Mouse (Mus musculus) neural tube, embryonic 15.5 days (tissue): ENCODE results near the gene Hspa4. TPM values are rescaled to one million over a fixed set of nuclear protein-coding genes. Genes with fewer than 3 reads are reported as not detected.

Experiments used
- ATAC-seq: fragments of 200-750 bp; cut with Nextera tagmentation; 2 replicates; pipeline ENCODE4 v1.8.0; 2017; ENCODE audit warnings: mild to moderate bottlenecking, moderate TSS enrichment, moderate library complexity; ENCODE audit not compliant: low FRiP score
- H3K27ac ChIP-seq: fragments of 300-500 bp; sonication (generic); replicated peaks from 2 replicates; pipeline ENCODE4 v1.5.1; 2015; ENCODE audit warnings: mild to moderate bottlenecking, inconsistent platforms
- H3K27me3 ChIP-seq: fragments of 300-500 bp; sonication (generic); replicated peaks from 2 replicates; pipeline ENCODE4 v1.6.1; 2015; ENCODE audit warnings: inconsistent platforms
- H3K36me3 ChIP-seq: fragments of 300-500 bp; sonication (generic); 2 replicates; pipeline ENCODE4 v1.6.1; 2015; ENCODE audit warnings: inconsistent platforms
- H3K4me1 ChIP-seq: fragments of 300-500 bp; sonication (generic); 2 replicates; pipeline ENCODE4 v1.6.1; 2015; ENCODE audit warnings: inconsistent platforms
- H3K4me2 ChIP-seq: fragments of 300-500 bp; sonication (generic); 2 replicates; pipeline ENCODE4 v1.6.1; 2015; ENCODE audit warnings: inconsistent platforms, mild to moderate bottlenecking, moderate library complexity
- H3K4me3 ChIP-seq: fragments of 300-500 bp; sonication (generic); replicated peaks from 2 replicates; pipeline ENCODE4 v1.5.1; 2015; ENCODE audit warnings: mild to moderate bottlenecking, inconsistent platforms
- H3K9ac ChIP-seq: fragments of 300-500 bp; sonication (generic); replicated peaks from 2 replicates; pipeline ENCODE4 v1.6.1; 2015; ENCODE audit warnings: mild to moderate bottlenecking, inconsistent platforms
- H3K9me3 ChIP-seq: fragments of 300-500 bp; sonication (generic); replicated peaks from 2 replicates; pipeline ENCODE4 v1.6.1; 2016; ENCODE audit warnings: inconsistent platforms
- WGBS: fragments of 180-500 bp; shearing (Covaris S2); methylation state at CpG from one replicate; pipeline ENCODE4 v1.1.7; 2015; ENCODE audit warnings: mixed read lengths; 5-methylcytosine and 5-hydroxymethylcytosine counted together
- polyA plus RNA-seq: library from polyadenylated mRNA; unstranded; fragments of >200 nt; fragmentation: Nextera tagmentation; extraction: Ambion mirVana; gene quantifications from 2 replicates; pipeline ENCODE4 v1.2.1, GENCODE M21; 2015

Gene Hspa4
- polyA plus RNA-seq, 1 experiment from 2014 or later: 43.5 TPM

- 49% methylated on average over 11 of the region's 11 CpGs for WGBS
- ATAC-seq: no peak
These were observed 57.1 kb downstream of the Hspa4 start for GRCm38 (mm10) chr11:53243199-53243598.

DNA sequence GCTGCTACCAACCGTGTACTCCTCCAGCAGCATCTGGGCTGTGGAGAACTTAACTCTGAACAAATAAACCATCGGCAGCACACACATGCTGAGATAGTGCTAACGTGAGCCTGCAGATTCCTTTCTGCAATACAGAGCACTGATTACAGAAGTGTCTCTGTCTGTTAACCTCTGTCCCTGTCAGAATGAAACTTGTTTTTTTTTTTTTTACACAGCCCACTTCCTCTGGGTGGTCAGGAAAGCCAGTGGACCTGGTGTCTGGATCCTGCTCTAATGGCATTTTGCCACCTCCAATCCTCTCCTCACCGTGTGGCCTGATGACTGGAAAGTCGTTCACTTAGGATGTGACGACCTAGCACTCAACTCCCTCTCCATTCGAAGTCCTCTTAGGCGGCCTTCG, 66.7 kb downstream of the Hspa4 start:
- Histone ChIP-seq H3K4me1 (peaks cover 7% of the 10 kb centered on the region; the same call in 1 of the 2 replicates), H3K4me2 (no peak overlapping the region), H3K27ac (no peak overlapping the region), H3K9ac (no peak overlapping the region), H3K9me3 (no peaks in the 10 kb centered on the region), H3K36me3 (no peaks in the 10 kb centered on the region), H3K27me3 (no peaks in the 10 kb centered on the region), H3K4me3 (no peak overlapping the region)
- 71% methylated on average over 9 of the region's 9 CpGs for WGBS
- no peak for ATAC-seq

More at GRCm38 (mm10) chr11:53243199-53243598, 57.1 kb downstream of the Hspa4 start:
- no peaks in the 10 kb centered on the region for H3K9me3 ChIP-seq
- H3K27me3 ChIP-seq: no peaks in the 10 kb centered on the region
- no peak overlapping the region for H3K4me3 ChIP-seq
- no peak overlapping the region for H3K4me2 ChIP-seq
- no peaks in the 10 kb centered on the region for H3K4me1 ChIP-seq
- H3K9ac ChIP-seq: no peak overlapping the region
- H3K27ac ChIP-seq: no peak overlapping the region
- no peaks in the 10 kb centered on the region for H3K36me3 ChIP-seq

GRCm38 (mm10) chr11:53231836-53232235, 68.4 kb downstream of the Hspa4 start:
- Histone ChIP-seq H3K9me3 (no peaks in the 10 kb centered on the region), H3K4me1 (peaks cover 7% of the 10 kb centered on the region; the same call in 1 of the 2 replicates), H3K9ac (no peak overlapping the region), H3K4me3 (no peak overlapping the region), H3K36me3 (no peaks in the 10 kb centered on the region), H3K27ac (no peak overlapping the region), H3K4me2 (no peak overlapping the region), H3K27me3 (no peaks in the 10 kb centered on the region)
- 45% methylated on average over 5 of the region's 5 CpGs for WGBS
- ATAC-seq: no peak

- H3K4me2 ChIP-seq: no peak overlapping the region
- no peaks in the 10 kb centered on the region for H3K36me3 ChIP-seq
- no peak overlapping the region for H3K27ac ChIP-seq
- no peak overlapping the region for H3K9ac ChIP-seq
- H3K4me3 ChIP-seq: no peak overlapping the region
- ATAC-seq: no peak
- 68% methylated on average over 3 of the region's 3 CpGs for WGBS
- no peaks in the 10 kb centered on the region for H3K9me3 ChIP-seq
- H3K27me3 ChIP-seq: no peaks in the 10 kb centered on the region
- H3K4me1 ChIP-seq: peaks cover 7% of the 10 kb centered on the region; the same call in 1 of the 2 replicates
These were observed 71.2 kb downstream of the Hspa4 start for GRCm38 (mm10) chr11:53229011-53229410.

DNA sequence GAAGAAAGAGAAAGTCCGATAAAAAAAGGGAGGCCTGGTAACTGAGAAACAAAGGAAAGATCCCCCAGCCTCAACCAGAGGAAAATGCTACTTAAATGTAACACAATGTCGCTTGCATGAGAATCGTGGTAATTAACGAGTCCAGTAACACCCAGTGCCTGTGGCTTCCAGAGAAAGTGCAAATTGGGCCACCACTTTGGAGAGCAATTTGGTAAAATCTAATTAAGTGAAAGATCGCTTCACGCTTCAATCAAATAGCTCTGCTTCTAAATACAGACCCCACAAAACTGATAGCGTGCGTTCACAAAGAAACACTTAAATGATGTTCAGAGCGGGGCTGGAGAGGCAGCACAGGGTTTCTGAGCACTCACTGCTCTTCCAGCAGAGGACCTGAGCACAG, 89.4 kb downstream of the Hspa4 start:
- Histone ChIP-seq H3K9me3 (no peaks in the 10 kb centered on the region), H3K27ac (no peak overlapping the region), H3K9ac (no peak overlapping the region), H3K36me3 (no peaks in the 10 kb centered on the region), H3K4me2 (no peak overlapping the region), H3K4me3 (no peak overlapping the region), H3K27me3 (no peaks in the 10 kb centered on the region), H3K4me1 (no peaks in the 10 kb centered on the region)
- ATAC-seq: no peak
- WGBS: 63% methylated on average over 9 of the region's 9 CpGs

Other genes with a start within 250 kb of the Hspa4 start
- 15.3 and 15.7 TPM in 2 replicates for gene Zcchc10, start 24.2 kb upstream of the Hspa4 start, polyA plus RNA-seq
- 35.5 and 40.1 TPM in 2 replicates for gene Aff4, start 50.4 kb upstream of the Hspa4 start, polyA plus RNA-seq
- gene Leap2, start 122.7 kb upstream of the Hspa4 start, polyA plus RNA-seq: 0.51 TPM in 1 of 2 replicates, not detected in the other
- gene Uqcrq, start 130.4 kb upstream of the Hspa4 start, polyA plus RNA-seq: 796 and 911 TPM in 2 replicates
- 2.4 and 2.9 TPM in 2 replicates for gene Gdf9, start 130.6 kb upstream of the Hspa4 start, polyA plus RNA-seq
- 0.13 TPM in 1 of 2 replicates, not detected in the other for gene Gm10447, start 156.7 kb upstream of the Hspa4 start, polyA plus RNA-seq
- 3.4 and 4.1 TPM in 2 replicates for gene Shroom1, start 156.7 kb upstream of the Hspa4 start, polyA plus RNA-seq
- not detected in 2 replicates for gene Gm9837, start 170.0 kb upstream of the Hspa4 start, polyA plus RNA-seq
- 0.27 TPM in 1 of 2 replicates, not detected in the other for gene Gm9945, start 179.7 kb upstream of the Hspa4 start, polyA plus RNA-seq
- gene Sowaha, start 179.8 kb upstream of the Hspa4 start, polyA plus RNA-seq: 1.4 and 1.6 TPM in 2 replicates
- gene Sept8, start 218.8 kb upstream of the Hspa4 start, polyA plus RNA-seq: 23.3 and 26.2 TPM in 2 replicates